Mouse (Mus musculus) hindbrain, postnatal 0 days (tissue): ENCODE data around the gene Pip4k2a. TPM values are rescaled to one million over a fixed set of nuclear protein-coding genes. Genes with fewer than 3 reads are reported as not detected.

Source experiments
- ATAC-seq: fragments of 200-750 bp; cut with Nextera tagmentation; 2 replicates; pipeline ENCODE4 v1.8.0; 2017; ENCODE audit warnings: mild to moderate bottlenecking, moderate TSS enrichment, moderate library complexity
- DNase-seq: peaks from one replicate; pipeline ENCODE4 v3.0.0-alpha.2; 2015; ENCODE audit warnings: low spot score
- H3K27ac ChIP-seq: fragments of 300-500 bp; sonication (generic); 2 replicates; pipeline ENCODE4 v1.5.1; 2014; ENCODE audit warnings: mild to moderate bottlenecking
- H3K27me3 ChIP-seq: fragments of 300-500 bp; sonication (generic); 2 replicates; pipeline ENCODE4 v1.6.1; 2014; ENCODE audit warnings: low read length, mixed read lengths; ENCODE audit not compliant: insufficient read depth
- H3K36me3 ChIP-seq: fragments of 300-500 bp; sonication (generic); 2 replicates; pipeline ENCODE4 v1.6.1; 2014; ENCODE audit warnings: low read length, mixed read lengths; ENCODE audit not compliant: insufficient read depth
- H3K4me1 ChIP-seq: fragments of 300-500 bp; sonication (generic); 2 replicates; pipeline ENCODE4 v1.6.1; 2014; ENCODE audit warnings: antibody characterized with exemption, low read length, mixed read lengths; ENCODE audit not compliant: insufficient read depth
- H3K4me2 ChIP-seq: fragments of 300-500 bp; sonication (generic); 2 replicates; pipeline ENCODE4 v1.6.1; 2014; ENCODE audit warnings: low read depth, mild to moderate bottlenecking, low read length, moderate library complexity, mixed read lengths
- H3K4me3 ChIP-seq: fragments of 300-500 bp; sonication (generic); 2 replicates; pipeline ENCODE4 v1.5.1; 2014; ENCODE audit warnings: low read length
- H3K9ac ChIP-seq: fragments of 300-500 bp; sonication (generic); replicated peaks from 2 replicates; pipeline ENCODE4 v1.6.1; 2014; ENCODE audit warnings: mild to moderate bottlenecking, low read length, moderate library complexity, mixed read lengths
- H3K9me3 ChIP-seq: fragments of 300-500 bp; sonication (generic); 2 replicates; pipeline ENCODE4 v1.6.1; 2016; ENCODE audit warnings: low read length, mixed read lengths
- CTCF ChIP-seq: IDR thresholded peaks from 2 replicates; pipeline ENCODE4 v1.5.1; 2016; ENCODE audit warnings: antibody characterized with exemption, control low read depth, low read depth
- WGBS: fragments of 180-500 bp; shearing (Covaris S2); extraction: QIAGEN DNeasy Blood & Tissue Kit; methylation state at CpG from one replicate; pipeline ENCODE4 v1.1.7; 2014; 5-methylcytosine and 5-hydroxymethylcytosine counted together
- polyA plus RNA-seq: library from polyadenylated mRNA; unstranded; fragments of >200 nt; fragmentation: Nextera tagmentation; extraction: Ambion mirVana; gene quantifications from 2 replicates; pipeline ENCODE4 v1.2.1, GENCODE M21; 2015
- total RNA-seq: library from RNA; depleted of rRNA; stranded (reverse); fragments of >200 nt; gene quantifications from 2 replicates; pipeline ENCODE4 v1.2.3, GENCODE M21; 2014

Pip4k2a gene
- total and polyA plus RNA-seq, 2 experiments from 2014 or later: 5.5 to 8.2 TPM

- no peak for TF ChIP-seq CTCF
- Histone ChIP-seq H3K4me1 (no peaks in the 10 kb centered on the region), H3K9ac (no peak overlapping the region), H3K4me3 (no peak overlapping the region), H3K9me3 (no peaks in the 10 kb centered on the region), H3K4me2 (no peak overlapping the region), H3K36me3 (no peaks in the 10 kb centered on the region), H3K27ac (no peak overlapping the region), H3K27me3 (no peaks in the 10 kb centered on the region)
- DNase-seq (peak; percentile 36), ATAC-seq (peak; percentile 55; the same call in 1 of the 2 replicates)
- 63% methylated on average over 11 of the region's 11 CpGs for WGBS
These were observed 107.5 kb downstream of the Pip4k2a start for GRCm38 (mm10) chr2:18890227-18891001.

DNA sequence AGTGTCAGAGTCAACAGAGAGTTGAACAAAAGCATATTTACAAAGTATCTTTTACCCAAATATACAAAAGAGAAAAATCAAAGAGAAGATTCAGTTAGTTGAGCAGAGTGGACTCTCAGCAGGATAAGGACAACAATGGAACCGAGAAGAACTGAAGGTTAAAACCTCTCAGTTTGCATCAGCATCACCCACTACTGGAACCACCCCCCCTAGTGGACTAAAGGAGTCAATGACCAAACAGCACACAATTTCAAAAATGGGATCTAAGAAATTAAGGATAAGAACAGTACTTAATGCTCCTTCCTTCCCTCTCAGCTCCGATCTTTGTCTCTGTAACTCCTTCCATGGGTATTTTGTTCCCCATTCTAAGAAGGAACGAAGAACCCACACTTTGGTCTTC is 113.6 kb downstream of the Pip4k2a start:
- no peak overlapping the region for H3K27ac ChIP-seq
- peak; percentile 29; the same call in 1 of the 2 replicates for TF ChIP-seq CTCF
- H3K4me2 ChIP-seq: no peak overlapping the region
- DNase-seq (no peak), ATAC-seq (no peak)
- H3K4me1 ChIP-seq: no peaks in the 10 kb centered on the region
- H3K4me3 ChIP-seq: no peak overlapping the region
- no peaks in the 10 kb centered on the region for H3K9me3 ChIP-seq
- H3K27me3 ChIP-seq: no peaks in the 10 kb centered on the region
- no peaks in the 10 kb centered on the region for H3K36me3 ChIP-seq
- 82% methylated on average over 3 of the region's 3 CpGs for WGBS
- H3K9ac ChIP-seq: no peak overlapping the region

DNA sequence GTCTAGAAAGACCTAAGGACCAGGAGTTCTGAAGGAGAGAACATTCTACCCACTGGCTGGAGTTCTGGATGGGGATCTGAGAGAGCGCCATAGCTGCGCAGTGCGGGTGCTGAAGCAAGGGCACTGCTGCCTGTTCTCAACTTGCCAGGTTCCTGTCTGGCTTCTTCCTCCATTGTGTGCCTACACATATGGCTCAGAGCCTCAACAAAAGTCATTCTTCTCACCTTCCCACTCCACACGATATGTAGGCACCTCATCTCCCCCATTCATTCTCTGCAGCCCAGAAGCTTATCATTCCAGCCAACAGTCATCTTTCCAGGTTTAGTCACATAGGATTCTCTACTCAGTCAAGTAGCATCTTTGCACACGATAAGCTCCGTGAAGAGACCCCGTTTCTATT is 123.3 kb downstream of the Pip4k2a start:
- H3K36me3 ChIP-seq: no peaks in the 10 kb centered on the region
- DNase-seq (no peak), ATAC-seq (no peak)
- H3K9me3 ChIP-seq: no peaks in the 10 kb centered on the region
- H3K4me2 ChIP-seq: no peak overlapping the region
- WGBS: 91% methylated on average over 7 of the region's 7 CpGs
- H3K4me1 ChIP-seq: no peaks in the 10 kb centered on the region
- H3K9ac ChIP-seq: no peak overlapping the region
- no peaks in the 10 kb centered on the region for H3K27me3 ChIP-seq
- no peak for TF ChIP-seq CTCF
- no peak overlapping the region for H3K27ac ChIP-seq
- no peak overlapping the region for H3K4me3 ChIP-seq

GRCm38 (mm10) chr2:18874063-18874462 is 123.9 kb downstream of the Pip4k2a start:
- no peaks in the 10 kb centered on the region for H3K27me3 ChIP-seq
- no peak overlapping the region for H3K4me3 ChIP-seq
- WGBS: 88% methylated on average over 8 of the region's 8 CpGs
- H3K4me1 ChIP-seq: no peaks in the 10 kb centered on the region
- H3K9ac ChIP-seq: no peak overlapping the region
- no peak overlapping the region for H3K27ac ChIP-seq
- H3K9me3 ChIP-seq: no peaks in the 10 kb centered on the region
- TF ChIP-seq CTCF: no peak
- no peak for DNase-seq
- ATAC-seq: no peak
- no peak overlapping the region for H3K4me2 ChIP-seq
- H3K36me3 ChIP-seq: no peaks in the 10 kb centered on the region

DNA sequence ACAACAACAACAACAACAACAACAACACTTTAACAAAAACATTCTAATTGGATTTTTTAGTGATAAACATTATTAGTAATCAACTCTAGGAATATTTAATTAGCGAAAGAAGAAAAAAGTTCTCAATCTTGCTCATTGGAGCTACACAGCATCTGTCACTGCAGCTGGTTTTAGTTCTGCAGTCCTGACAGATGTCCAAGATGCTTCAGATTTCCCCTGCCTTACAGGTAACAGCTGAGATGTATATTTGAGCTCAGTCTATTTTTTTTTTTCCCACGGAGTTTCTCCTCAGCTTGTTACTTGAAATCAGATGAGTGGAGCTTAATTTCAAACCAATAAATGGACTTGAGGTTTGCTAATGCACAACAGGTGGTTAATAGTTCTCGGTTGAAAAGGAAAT is 124.5 kb downstream of the Pip4k2a start:
- H3K36me3 ChIP-seq: no peaks in the 10 kb centered on the region
- TF ChIP-seq CTCF: no peak
- no peaks in the 10 kb centered on the region for H3K27me3 ChIP-seq
- no peaks in the 10 kb centered on the region for H3K4me1 ChIP-seq
- no peak for DNase-seq
- no peak overlapping the region for H3K4me3 ChIP-seq
- no peak overlapping the region for H3K9ac ChIP-seq
- no peak overlapping the region for H3K4me2 ChIP-seq
- no peaks in the 10 kb centered on the region for H3K9me3 ChIP-seq
- H3K27ac ChIP-seq: no peak overlapping the region
- ATAC-seq: no peak
- 71% methylated on average over 3 of the region's 3 CpGs for WGBS

DNA sequence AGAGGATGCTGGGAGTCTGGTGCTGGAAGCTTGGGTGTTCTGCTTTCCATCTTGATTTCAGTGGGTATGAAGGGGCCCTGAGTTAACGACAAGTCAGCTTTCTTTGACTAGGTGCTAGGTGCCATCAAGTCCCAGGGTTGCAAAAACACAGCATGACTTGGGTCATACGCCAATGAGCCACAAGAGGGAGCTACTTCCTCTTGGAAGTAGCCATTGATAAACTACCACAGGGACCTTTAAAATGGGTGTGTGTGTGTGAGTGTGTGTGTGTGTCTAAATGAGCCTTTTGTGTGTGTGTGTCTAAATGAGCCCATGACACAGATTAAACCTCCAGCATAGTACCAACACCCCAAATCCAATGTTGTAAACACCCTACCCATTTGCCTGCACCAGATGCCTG is 125.1 kb downstream of the Pip4k2a start:
- peak; percentile 78 for TF ChIP-seq CTCF
- Histone ChIP-seq H3K27ac (no peak overlapping the region), H3K4me3 (no peak overlapping the region), H3K4me1 (no peaks in the 10 kb centered on the region), H3K4me2 (no peak overlapping the region), H3K9me3 (no peaks in the 10 kb centered on the region), H3K36me3 (no peaks in the 10 kb centered on the region), H3K9ac (no peak overlapping the region), H3K27me3 (no peaks in the 10 kb centered on the region)
- WGBS: 17% methylated on average over 2 of the region's 2 CpGs
- ATAC-seq (peak; percentile 40; the same call in 1 of the 2 replicates), DNase-seq (peak; percentile 76)

DNA sequence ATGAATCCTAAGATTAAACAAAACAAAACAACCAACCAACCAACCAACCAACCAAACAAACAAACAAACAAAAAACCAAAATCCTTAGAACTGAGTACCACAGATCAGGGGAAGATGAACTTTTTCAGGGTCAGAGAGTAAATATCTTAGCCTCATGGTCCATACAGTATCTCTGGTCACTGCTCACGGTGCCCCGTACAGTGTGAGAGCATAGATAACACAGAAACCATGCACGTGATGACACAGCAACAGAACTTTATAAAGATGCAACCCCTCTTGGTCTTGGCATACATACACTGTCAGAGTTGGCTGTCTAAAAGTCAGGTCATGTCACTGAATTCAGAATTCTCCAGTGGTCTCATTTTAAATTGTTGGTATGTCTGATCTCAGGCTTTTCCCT is 126.8 kb downstream of the Pip4k2a start:
- H3K9me3 ChIP-seq: no peaks in the 10 kb centered on the region
- no peak for TF ChIP-seq CTCF
- no peak overlapping the region for H3K4me3 ChIP-seq
- 95% methylated on average over 3 of the region's 3 CpGs for whole genome bisulfite sequencing
- H3K4me2 ChIP-seq: no peak overlapping the region
- no peak for DNase-seq
- H3K4me1 ChIP-seq: no peaks in the 10 kb centered on the region
- no peak overlapping the region for H3K9ac ChIP-seq
- no peak for ATAC-seq
- H3K27me3 ChIP-seq: no peaks in the 10 kb centered on the region
- H3K36me3 ChIP-seq: no peaks in the 10 kb centered on the region
- no peak overlapping the region for H3K27ac ChIP-seq
